Mouse (Mus musculus) liver, embryonic 12.5 days (tissue): ENCODE measurements at regions not wholly inside any gene's neighbourhood (a gene's known extent, or its start where the extent isn't known, plus 50 kb on each side); places are given as distances from the start of the nearest gene placed in this dataset.

Experiments used
- ATAC-seq: fragments of 200-750 bp; cut with Nextera tagmentation; 2 replicates; pipeline ENCODE4 v1.8.0; 2017; ENCODE audit warnings: moderate number of reproducible peaks, mild to moderate bottlenecking, moderate library complexity
- H3K27ac ChIP-seq: fragments of 300-500 bp; sonication (generic); 2 replicates; pipeline ENCODE4 v1.5.1; 2016; ENCODE audit warnings: mild to moderate bottlenecking
- H3K27me3 ChIP-seq: fragments of 300-500 bp; sonication (generic); replicated peaks from 2 replicates; pipeline ENCODE4 v1.6.1; 2016; ENCODE audit warnings: mild to moderate bottlenecking, moderate library complexity
- H3K36me3 ChIP-seq: fragments of 300-500 bp; sonication (generic); 2 replicates; pipeline ENCODE4 v1.6.1; 2016; ENCODE audit warnings: mild to moderate bottlenecking, moderate library complexity
- H3K4me1 ChIP-seq: fragments of 300-500 bp; sonication (generic); 2 replicates; pipeline ENCODE4 v1.6.1; 2016
- H3K4me2 ChIP-seq: fragments of 300-500 bp; sonication (generic); 2 replicates; pipeline ENCODE4 v1.6.1; 2016; ENCODE audit warnings: mild to moderate bottlenecking, moderate library complexity
- H3K4me3 ChIP-seq: fragments of 300-500 bp; sonication (generic); 2 replicates; pipeline ENCODE4 v1.5.1; 2016; ENCODE audit warnings: mild to moderate bottlenecking, moderate library complexity
- H3K9ac ChIP-seq: fragments of 300-500 bp; sonication (generic); 2 replicates; pipeline ENCODE4 v1.6.1; 2016; ENCODE audit warnings: mild to moderate bottlenecking, moderate library complexity
- H3K9me3 ChIP-seq: fragments of 300-500 bp; sonication (generic); replicated peaks from 2 replicates; pipeline ENCODE4 v1.6.1; 2016; ENCODE audit warnings: mild to moderate bottlenecking, moderate library complexity
- WGBS: fragments of 180-500 bp; shearing (Covaris S2); methylation state at CpG from one replicate; pipeline ENCODE4 v1.1.7; 2016; ENCODE audit not compliant: insufficient replicate concordance; 5-methylcytosine and 5-hydroxymethylcytosine counted together

- ATAC-seq = no peak
- WGBS = 61% methylated on average over 3 of the region's 3 CpGs
Measured at GRCm38 (mm10) chr16:74730169-74730794, 318.7 kb upstream of the Robo2 start.

DNA sequence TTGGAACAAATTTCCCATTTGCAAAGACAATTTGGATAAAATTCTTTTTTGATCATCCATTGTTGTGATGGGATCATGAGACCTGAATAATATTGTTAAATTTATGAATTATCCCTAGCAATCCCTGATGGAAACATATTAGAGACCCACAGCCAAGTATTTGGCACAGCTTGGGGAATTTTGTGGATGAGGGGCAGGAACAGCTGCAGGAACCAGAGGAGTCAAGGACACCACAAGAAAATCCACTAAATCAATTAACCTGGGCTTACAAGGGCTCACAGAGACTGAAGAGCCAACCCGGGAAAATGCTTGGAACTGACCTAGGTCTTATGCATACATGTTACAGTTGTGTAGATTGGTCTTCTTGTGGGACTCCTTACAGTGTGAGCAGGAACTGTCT lies 311.6 kb upstream of the Robo2 start:
- WGBS = 36% methylated on average over 1 of the region's 1 CpGs
- H3K4me3 ChIP-seq = no peak overlapping the region
- no peak overlapping the region for H3K27ac ChIP-seq
- H3K9ac ChIP-seq = no peak overlapping the region
- H3K4me1 ChIP-seq = no peaks in the 10 kb centered on the region
- no peak overlapping the region for H3K4me2 ChIP-seq
- H3K9me3 ChIP-seq = no peaks in the 10 kb centered on the region
- no peaks in the 10 kb centered on the region for H3K36me3 ChIP-seq
- H3K27me3 ChIP-seq = no peaks in the 10 kb centered on the region
- ATAC-seq = no peak

More at GRCm38 (mm10) chr16:74730169-74730794, 318.7 kb upstream of the Robo2 start:
- H3K4me3 ChIP-seq = no peak overlapping the region
- no peaks in the 10 kb centered on the region for H3K9me3 ChIP-seq
- H3K4me2 ChIP-seq = no peak overlapping the region
- H3K9ac ChIP-seq = no peak overlapping the region
- no peak overlapping the region for H3K27ac ChIP-seq
- no peaks in the 10 kb centered on the region for H3K36me3 ChIP-seq
- no peaks in the 10 kb centered on the region for H3K4me1 ChIP-seq
- no peaks in the 10 kb centered on the region for H3K27me3 ChIP-seq

- no peaks in the 10 kb centered on the region for H3K27me3 ChIP-seq
- H3K9ac ChIP-seq = no peak overlapping the region
- 67% methylated on average over 2 of the region's 2 CpGs for WGBS
- no peaks in the 10 kb centered on the region for H3K36me3 ChIP-seq
- H3K27ac ChIP-seq = no peak overlapping the region
- H3K9me3 ChIP-seq = no peaks in the 10 kb centered on the region
- no peak overlapping the region for H3K4me2 ChIP-seq
- ATAC-seq = no peak
- no peak overlapping the region for H3K4me3 ChIP-seq
- no peaks in the 10 kb centered on the region for H3K4me1 ChIP-seq
Measured at GRCm38 (mm10) chr16:74718154-74718553, 306.5 kb upstream of the Robo2 start.

DNA sequence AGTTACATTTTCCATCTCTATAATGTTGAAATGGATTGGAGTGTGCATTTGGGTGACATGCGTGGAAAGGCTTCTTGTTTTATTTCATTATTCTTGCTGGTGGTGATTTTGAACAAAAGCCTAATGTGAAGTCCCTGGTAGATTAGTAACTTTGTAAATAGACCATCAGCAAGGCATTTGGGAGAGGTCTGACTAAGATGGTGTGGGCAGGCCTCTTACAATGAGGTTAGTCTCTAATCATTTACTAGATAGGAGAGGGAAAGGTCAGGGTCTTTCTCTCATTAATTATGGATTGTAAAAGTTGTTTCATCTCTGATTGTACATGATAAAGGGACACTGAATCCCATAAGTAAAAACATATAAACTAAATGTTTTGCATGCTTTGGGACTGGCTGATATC lies 306.0 kb upstream of the Robo2 start:
- H3K9me3 ChIP-seq = no peaks in the 10 kb centered on the region
- H3K36me3 ChIP-seq = no peaks in the 10 kb centered on the region
- H3K9ac ChIP-seq = no peak overlapping the region
- 49% methylated on average over 1 of the region's 1 CpGs for WGBS
- no peak overlapping the region for H3K27ac ChIP-seq
- no peak overlapping the region for H3K4me2 ChIP-seq
- no peak for ATAC-seq
- H3K27me3 ChIP-seq = no peaks in the 10 kb centered on the region
- no peaks in the 10 kb centered on the region for H3K4me1 ChIP-seq
- no peak overlapping the region for H3K4me3 ChIP-seq

GRCm38 (mm10) chr16:74714950-74715349 lies 303.3 kb upstream of the Robo2 start:
- no peaks in the 10 kb centered on the region for H3K4me1 ChIP-seq
- no peak overlapping the region for H3K4me3 ChIP-seq
- H3K27me3 ChIP-seq = no peaks in the 10 kb centered on the region
- no peaks in the 10 kb centered on the region for H3K36me3 ChIP-seq
- H3K9me3 ChIP-seq = no peaks in the 10 kb centered on the region
- no peak overlapping the region for H3K4me2 ChIP-seq
- no peak for ATAC-seq
- no peak overlapping the region for H3K27ac ChIP-seq
- H3K9ac ChIP-seq = no peak overlapping the region
- 26% methylated on average over 1 of the region's 1 CpGs for WGBS

- no peaks in the 10 kb centered on the region for H3K27me3 ChIP-seq
- no peak overlapping the region for H3K9ac ChIP-seq
- H3K4me1 ChIP-seq = no peaks in the 10 kb centered on the region
- no peak for ATAC-seq
- H3K4me3 ChIP-seq = no peak overlapping the region
- H3K27ac ChIP-seq = no peak overlapping the region
- WGBS = 59% methylated on average over 6 of the region's 6 CpGs
- no peak overlapping the region for H3K4me2 ChIP-seq
- no peaks in the 10 kb centered on the region for H3K9me3 ChIP-seq
- no peaks in the 10 kb centered on the region for H3K36me3 ChIP-seq
Measured at GRCm38 (mm10) chr16:74712515-74712914, 300.9 kb upstream of the Robo2 start.

GRCm38 (mm10) chr16:74702067-74702466 lies 290.4 kb upstream of the Robo2 start:
- ATAC-seq = no peak
- Histone ChIP-seq H3K4me1 (no peaks in the 10 kb centered on the region), H3K9me3 (no peaks in the 10 kb centered on the region)

DNA sequence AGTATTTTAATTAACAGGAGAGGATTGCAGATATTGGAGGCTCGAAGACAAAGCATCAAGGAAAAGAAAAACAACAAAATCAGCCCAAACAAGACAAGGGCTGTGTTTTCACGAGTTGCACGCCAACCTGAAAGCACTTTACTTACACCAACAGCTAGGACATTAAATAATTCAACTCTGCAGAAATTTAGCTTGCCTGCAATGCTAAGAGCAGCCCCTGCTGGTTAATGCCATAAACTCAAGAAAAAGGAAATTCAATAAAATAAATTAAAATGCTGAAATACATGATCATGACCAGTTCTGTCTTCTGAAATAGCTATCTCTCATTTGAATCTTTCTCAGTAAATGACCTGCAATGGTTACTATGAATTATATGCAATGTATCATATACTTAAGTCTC lies 271.7 kb upstream of the Robo2 start:
- ATAC-seq = no peak
- Histone ChIP-seq H3K9ac (no peak overlapping the region), H3K36me3 (no peaks in the 10 kb centered on the region), H3K4me2 (no peak overlapping the region), H3K4me3 (no peak overlapping the region), H3K27ac (no peak overlapping the region), H3K4me1 (no peaks in the 10 kb centered on the region), H3K27me3 (no peaks in the 10 kb centered on the region), H3K9me3 (no peaks in the 10 kb centered on the region)
- 40% methylated on average over 3 of the region's 3 CpGs for WGBS

More at GRCm38 (mm10) chr16:74702067-74702466, 290.4 kb upstream of the Robo2 start:
- H3K4me3 ChIP-seq = no peak overlapping the region
- WGBS = 52% methylated on average over 3 of the region's 3 CpGs
- no peak overlapping the region for H3K9ac ChIP-seq
- H3K36me3 ChIP-seq = no peaks in the 10 kb centered on the region
- H3K4me2 ChIP-seq = no peak overlapping the region
- no peaks in the 10 kb centered on the region for H3K27me3 ChIP-seq
- H3K27ac ChIP-seq = no peak overlapping the region

- H3K9ac ChIP-seq = no peak overlapping the region
Measured at GRCm38 (mm10) chr16:74675586-74675985, 264.0 kb upstream of the Robo2 start.

DNA sequence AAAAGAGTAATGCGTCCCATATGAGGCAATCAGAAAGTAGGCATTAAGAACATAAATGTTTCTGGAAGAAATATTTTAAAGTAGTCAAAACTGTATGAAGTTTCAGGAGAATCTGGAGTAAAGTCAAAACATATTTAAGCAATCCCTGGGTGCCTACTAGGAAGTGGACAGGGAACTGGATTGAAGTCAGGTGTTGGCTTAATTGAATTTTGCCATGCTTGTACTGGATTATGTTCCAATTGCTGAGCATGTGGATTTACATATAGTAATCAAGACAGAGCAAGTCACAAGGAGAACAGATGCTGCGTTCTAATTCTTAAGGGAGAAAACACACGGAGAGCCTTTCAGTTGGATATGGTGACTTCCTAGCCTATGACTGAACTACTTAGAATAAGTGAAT lies 259.8 kb upstream of the Robo2 start:
- no peaks in the 10 kb centered on the region for H3K9me3 ChIP-seq
- no peak overlapping the region for H3K4me2 ChIP-seq
- no peaks in the 10 kb centered on the region for H3K4me1 ChIP-seq
- no peak overlapping the region for H3K9ac ChIP-seq
- ATAC-seq = no peak
- no peak overlapping the region for H3K27ac ChIP-seq
- H3K36me3 ChIP-seq = no peaks in the 10 kb centered on the region
- no peaks in the 10 kb centered on the region for H3K27me3 ChIP-seq
- 76% methylated on average over 3 of the region's 3 CpGs for WGBS
- no peak overlapping the region for H3K4me3 ChIP-seq

More at GRCm38 (mm10) chr16:74675586-74675985, 264.0 kb upstream of the Robo2 start:
- H3K9me3 ChIP-seq = no peaks in the 10 kb centered on the region
- H3K36me3 ChIP-seq = no peaks in the 10 kb centered on the region
- H3K4me3 ChIP-seq = no peak overlapping the region
- H3K27me3 ChIP-seq = no peaks in the 10 kb centered on the region
- H3K27ac ChIP-seq = no peak overlapping the region
- no peaks in the 10 kb centered on the region for H3K4me1 ChIP-seq
- no peak overlapping the region for H3K4me2 ChIP-seq
- no peak for ATAC-seq

- ATAC-seq = no peak
- 54% methylated on average over 1 of the region's 1 CpGs for WGBS
- no peaks in the 10 kb centered on the region for H3K36me3 ChIP-seq
- no peak overlapping the region for H3K27ac ChIP-seq
- H3K4me1 ChIP-seq = no peaks in the 10 kb centered on the region
- H3K27me3 ChIP-seq = no peaks in the 10 kb centered on the region
- no peak overlapping the region for H3K4me3 ChIP-seq
- no peaks in the 10 kb centered on the region for H3K9me3 ChIP-seq
- H3K9ac ChIP-seq = no peak overlapping the region
- no peak overlapping the region for H3K4me2 ChIP-seq
Measured at GRCm38 (mm10) chr16:74664337-74664736, 252.7 kb upstream of the Robo2 start.

GRCm38 (mm10) chr16:74651244-74651643 lies 239.6 kb upstream of the Robo2 start:
- Histone ChIP-seq H3K27ac (no peak overlapping the region), H3K4me3 (no peak overlapping the region), H3K9me3 (no peaks in the 10 kb centered on the region), H3K4me1 (no peaks in the 10 kb centered on the region), H3K4me2 (no peak overlapping the region), H3K36me3 (no peaks in the 10 kb centered on the region), H3K27me3 (no peaks in the 10 kb centered on the region), H3K9ac (no peak overlapping the region)
- ATAC-seq = no peak
- 78% methylated on average over 3 of the region's 3 CpGs for WGBS

DNA sequence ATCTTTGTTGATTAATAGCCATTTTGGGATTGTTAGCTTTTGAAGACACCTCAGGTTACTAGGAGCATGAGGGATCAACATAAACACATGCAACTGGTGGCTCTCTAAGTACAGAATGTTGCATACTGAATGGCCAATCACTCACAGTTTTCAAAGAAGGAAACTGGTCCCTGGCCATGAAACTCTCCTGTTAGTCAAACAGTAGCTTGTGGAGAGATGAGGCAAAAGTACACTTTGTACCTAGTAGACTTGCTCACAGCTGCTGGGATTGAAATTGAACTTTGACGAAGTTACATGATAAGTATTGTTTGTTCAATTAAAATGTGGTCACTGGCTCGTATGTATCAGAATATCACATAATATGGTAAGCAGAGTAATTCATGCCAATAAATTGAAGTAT lies 237.6 kb upstream of the Robo2 start:
- 0 out of 2 replicates have a peak, but pooled peaks have one; percentile 24 for ATAC-seq
- no peak overlapping the region for H3K27ac ChIP-seq
- 62% methylated on average over 2 of the region's 2 CpGs for WGBS
- H3K4me2 ChIP-seq = no peak overlapping the region
- no peaks in the 10 kb centered on the region for H3K27me3 ChIP-seq
- H3K4me1 ChIP-seq = no peaks in the 10 kb centered on the region
- H3K36me3 ChIP-seq = no peaks in the 10 kb centered on the region
- H3K9ac ChIP-seq = no peak overlapping the region
- H3K4me3 ChIP-seq = no peak overlapping the region
- H3K9me3 ChIP-seq = no peaks in the 10 kb centered on the region
